Mouse (Mus musculus) megakaryocyte progenitor cell, adult 5-6 weeks (primary cell): Measurements from ENCODE around the gene Mfn1. TPM values are rescaled to one million over a fixed set of nuclear protein-coding genes. Genes with fewer than 3 reads are reported as not detected.

ENCODE experiments used
- ATAC-seq: replicated peaks from 2 replicates; pipeline ENCODE4 v1.8.0; 2016; ENCODE audit warnings: mild to moderate bottlenecking, moderate TSS enrichment, inconsistent platforms; ENCODE audit not compliant: poor library complexity
- total RNA-seq, 2 experiments: library from RNA; stranded (forward) in 1 of 2; stranded (reverse) in 1 of 2; fragments of 157-497, 149-512 nt in 1 of 2; fragments of 200-1000 nt in 1 of 2; gene quantifications; 2 replicates each; pipeline versions ENCODE4 v1.2.3 to v1.2.4; 2015 to 2017

Mfn1 gene
- total RNA-seq, 2 experiments from 2014 or later, result 31.2 to 34.1 TPM

GRCm38 (mm10) chr3:32510375-32511190 lies 18.7 kb upstream of the Mfn1 start:
- ATAC-seq, result peak; percentile 83

- no peak for ATAC-seq
These were observed 18.1 kb upstream of the Mfn1 start for GRCm38 (mm10) chr3:32511191-32511550.

GRCm38 (mm10) chr3:32512686-32513284 lies 16.5 kb upstream of the Mfn1 start:
- ATAC-seq, result no peak

GRCm38 (mm10) chr3:32513528-32513927 lies 15.7 kb upstream of the Mfn1 start:
- ATAC-seq, result no peak

GRCm38 (mm10) chr3:32527181-32527580 lies 2.1 kb upstream of the Mfn1 start:
- no peak for ATAC-seq

GRCm38 (mm10) chr3:32530041-32530440 lies 776 bp downstream of the Mfn1 start:
- no peak for ATAC-seq

GRCm38 (mm10) chr3:32535692-32536091 lies 6.4 kb downstream of the Mfn1 start:
- ATAC-seq, result peak; percentile 78

- ATAC-seq, result no peak
These were observed 8.3 kb downstream of the Mfn1 start for GRCm38 (mm10) chr3:32537556-32537955.

- no peak for ATAC-seq
These were observed 8.8 kb downstream of the Mfn1 start for GRCm38 (mm10) chr3:32538091-32538490.

- ATAC-seq, result peak; percentile 70
These were observed 23.8 kb downstream of the Mfn1 start for GRCm38 (mm10) chr3:32553061-32553460.

- no peak for ATAC-seq
These were observed 34.1 kb downstream of the Mfn1 start for GRCm38 (mm10) chr3:32563401-32563800.

GRCm38 (mm10) chr3:32573086-32573485 lies 43.8 kb downstream of the Mfn1 start:
- no peak for ATAC-seq

GRCm38 (mm10) chr3:32573881-32574280 lies 44.6 kb downstream of the Mfn1 start:
- ATAC-seq, result no peak

GRCm38 (mm10) chr3:32575151-32575550 lies 45.9 kb downstream of the Mfn1 start:
- ATAC-seq, result no peak

- ATAC-seq, result no peak
These were observed 49.5 kb downstream of the Mfn1 start for GRCm38 (mm10) chr3:32578772-32579171.

GRCm38 (mm10) chr3:32580738-32581137 lies 51.5 kb downstream of the Mfn1 start:
- no peak for ATAC-seq

GRCm38 (mm10) chr3:32581911-32582310 lies 52.6 kb downstream of the Mfn1 start:
- no peak for ATAC-seq

GRCm38 (mm10) chr3:32583489-32583888 lies 54.2 kb downstream of the Mfn1 start:
- no peak for ATAC-seq

- ATAC-seq, result peak; percentile 42
These were observed 57.0 kb downstream of the Mfn1 start for GRCm38 (mm10) chr3:32586274-32586673.

- ATAC-seq, result no peak
These were observed 65.8 kb downstream of the Mfn1 start for GRCm38 (mm10) chr3:32595080-32595479.

GRCm38 (mm10) chr3:32599328-32599727 lies 70.1 kb downstream of the Mfn1 start:
- ATAC-seq, result peak; percentile 65; the same call in 1 of the 2 replicates

- peak; percentile 55 for ATAC-seq
These were observed 71.8 kb downstream of the Mfn1 start for GRCm38 (mm10) chr3:32601055-32601454.
